Mouse (Mus musculus) adrenal gland, postnatal 36 days (tissue): ENCODE measurements around the gene Uggt2. TPM values are rescaled to one million over a fixed set of nuclear protein-coding genes. Genes with fewer than 3 reads are reported as not detected.
A peak's percentile ranks its signal among the peaks of the same experiment; 100 is the strongest.
"Not testable (repeated sequence)": the region's sequence is repeated elsewhere in the genome, so short reads cannot be mapped to it uniquely, and the experiment has no call there.

Source experiments
- DNase-seq, 2 experiments: peaks; one replicate each; pipeline ENCODE4 v3.0.0; 2021; ENCODE audit warnings: mixed read lengths in 1 of 2
- total RNA-seq, 2 experiments: library from RNA; stranded (reverse); gene quantifications; 2 replicates each; pipeline ENCODE4 v1.2.3; 2021

The Uggt2 gene
- total RNA-seq, 2 experiments from 2014 or later = 9.5 to 13.2 TPM

DNA sequence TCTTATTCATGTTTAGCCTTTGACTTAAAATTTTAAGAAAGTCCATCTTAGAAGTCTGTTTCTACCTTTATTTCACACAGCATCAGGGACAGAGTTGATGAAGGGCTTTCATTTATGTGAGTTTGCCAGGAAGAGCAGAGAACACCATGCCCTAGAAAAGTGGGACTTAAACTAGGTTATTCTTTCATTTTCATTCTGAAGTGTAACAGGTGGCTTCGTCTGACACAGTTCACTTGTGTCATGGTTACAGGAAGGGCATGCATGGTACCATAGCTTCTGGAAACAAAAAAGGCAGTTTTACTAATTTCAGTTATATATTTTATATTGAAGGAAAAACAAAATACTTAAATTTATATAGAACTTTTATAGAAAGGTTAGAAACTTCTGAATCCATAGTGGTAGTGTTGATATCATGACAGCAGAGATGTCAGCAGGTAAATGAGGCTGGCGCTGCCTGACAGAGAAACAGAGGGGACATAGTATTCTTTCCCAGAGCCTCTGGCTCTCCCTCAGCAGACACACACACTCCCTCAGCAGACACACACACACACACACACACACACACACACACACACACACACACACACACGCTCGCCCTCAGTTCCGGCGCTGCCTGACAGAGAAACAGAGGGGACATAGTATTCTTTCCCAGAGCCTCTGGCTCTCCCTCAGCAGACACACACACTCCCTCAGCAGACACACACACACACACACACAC lies 117.4 kb downstream of the Uggt2 start:
- DNase-seq = not testable (repeated sequence)

GRCm38 (mm10) chr14:118980890-118981289 lies 118.3 kb downstream of the Uggt2 start:
- DNase-seq = no peak

- DNase-seq = no peak
Observed at GRCm38 (mm10) chr14:118980358-118980757, 118.9 kb downstream of the Uggt2 start.

- no peak for DNase-seq
Observed at GRCm38 (mm10) chr14:118979571-118980325, 119.5 kb downstream of the Uggt2 start.

GRCm38 (mm10) chr14:118977136-118977816 lies 122.0 kb downstream of the Uggt2 start:
- no peak for DNase-seq

DNA sequence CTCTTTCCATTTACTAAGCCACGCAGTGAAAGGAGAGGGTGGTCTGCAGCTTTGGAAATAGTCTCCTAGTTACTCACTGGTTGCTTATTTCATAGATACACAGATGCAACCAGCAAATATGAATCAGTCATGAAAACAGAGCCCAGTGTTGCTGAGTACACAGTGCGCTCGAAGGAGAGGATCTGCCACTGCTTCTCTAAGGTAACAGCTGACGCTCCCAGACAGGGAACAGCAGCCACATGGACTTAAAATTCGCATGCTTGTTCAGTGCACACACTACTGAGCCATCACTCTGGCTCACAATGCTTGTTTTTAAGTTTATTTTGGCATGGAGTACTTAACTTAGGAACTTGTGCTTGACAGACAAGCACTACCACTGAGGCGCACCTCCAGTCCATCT lies 127.0 kb downstream of the Uggt2 start:
- DNase-seq = no peak

GRCm38 (mm10) chr14:118967646-118968045 lies 131.6 kb downstream of the Uggt2 start:
- DNase-seq = no peak

DNA sequence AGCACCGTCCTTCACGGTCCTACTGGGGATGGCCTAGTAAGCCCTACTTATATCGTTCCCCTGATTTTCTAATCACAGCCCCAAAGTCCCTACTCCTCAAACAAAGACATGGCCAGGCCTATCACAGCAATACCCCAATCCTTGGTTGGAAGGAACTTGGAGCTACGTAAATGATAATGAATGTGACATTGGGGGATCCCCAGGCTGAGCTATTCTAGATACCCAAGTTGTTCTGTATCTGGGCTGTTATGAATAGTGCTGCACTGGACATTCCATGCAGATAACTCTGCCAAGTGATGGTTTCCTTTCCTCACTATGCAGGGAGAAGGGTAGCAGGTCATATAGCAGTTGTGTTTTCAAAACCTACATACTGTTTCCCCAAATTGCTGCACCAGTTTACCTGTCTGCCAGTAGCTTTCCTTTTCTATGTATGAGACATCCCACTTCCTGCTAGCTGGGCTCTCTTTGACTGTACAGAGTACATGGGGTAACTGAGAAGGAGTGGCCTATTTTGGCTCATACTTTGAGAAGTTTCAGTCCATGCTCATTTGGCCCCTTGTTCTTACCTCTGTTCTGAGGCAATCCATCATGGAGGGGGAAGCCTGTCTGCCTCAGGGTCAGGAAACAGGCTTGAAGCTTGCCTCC lies 133.8 kb downstream of the Uggt2 start:
- no peak for DNase-seq

DNA sequence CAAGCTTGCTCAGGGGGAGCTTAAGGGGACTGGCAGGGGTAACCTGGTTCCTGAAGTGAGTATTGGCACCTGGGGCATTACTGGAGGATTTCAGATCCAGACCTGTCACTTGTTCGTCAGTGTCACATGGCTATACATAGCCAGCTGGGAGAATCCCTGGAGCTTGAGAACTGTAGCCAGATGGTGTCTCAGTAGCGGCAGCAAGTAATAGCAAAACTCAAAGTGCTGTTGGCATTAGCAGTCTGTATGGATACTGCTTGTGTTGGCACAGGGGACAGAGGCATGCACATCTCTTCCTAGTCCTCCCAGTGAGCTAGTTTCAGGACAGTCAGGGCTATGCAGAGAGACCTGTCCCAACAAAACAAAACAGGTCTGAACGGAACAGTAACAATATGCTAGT lies 141.2 kb downstream of the Uggt2 start:
- no peak for DNase-seq

- peak; percentile 24 to 29 for DNase-seq
Observed at GRCm38 (mm10) chr14:118951912-118952583, 147.2 kb downstream of the Uggt2 start.

GRCm38 (mm10) chr14:118948841-118949240 lies 150.4 kb downstream of the Uggt2 start:
- DNase-seq = no peak

- DNase-seq = no peak
Observed at GRCm38 (mm10) chr14:118944702-118945101, 154.5 kb downstream of the Uggt2 start.

DNA sequence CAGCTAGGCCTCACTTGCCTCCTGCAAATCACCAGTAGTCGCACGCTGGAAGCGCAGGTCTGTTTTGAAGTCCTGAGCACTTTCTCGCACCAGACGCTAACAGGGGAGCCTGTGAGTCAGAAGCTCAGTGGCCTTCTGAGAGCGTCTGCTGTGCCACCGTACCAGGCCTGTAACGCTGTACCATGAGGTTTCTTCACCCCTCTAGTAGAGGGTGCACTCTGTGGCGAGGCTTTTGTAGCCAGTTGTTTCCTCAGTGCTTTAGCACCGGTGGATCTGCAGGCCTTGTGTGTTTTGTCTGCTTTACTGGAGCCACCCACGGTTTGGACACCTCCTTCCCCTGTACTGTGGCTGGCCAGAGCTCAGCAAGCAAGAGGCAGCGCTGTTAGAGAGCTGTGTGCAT lies 157.2 kb downstream of the Uggt2 start:
- DNase-seq = peak; percentile 21 to 25

DNA sequence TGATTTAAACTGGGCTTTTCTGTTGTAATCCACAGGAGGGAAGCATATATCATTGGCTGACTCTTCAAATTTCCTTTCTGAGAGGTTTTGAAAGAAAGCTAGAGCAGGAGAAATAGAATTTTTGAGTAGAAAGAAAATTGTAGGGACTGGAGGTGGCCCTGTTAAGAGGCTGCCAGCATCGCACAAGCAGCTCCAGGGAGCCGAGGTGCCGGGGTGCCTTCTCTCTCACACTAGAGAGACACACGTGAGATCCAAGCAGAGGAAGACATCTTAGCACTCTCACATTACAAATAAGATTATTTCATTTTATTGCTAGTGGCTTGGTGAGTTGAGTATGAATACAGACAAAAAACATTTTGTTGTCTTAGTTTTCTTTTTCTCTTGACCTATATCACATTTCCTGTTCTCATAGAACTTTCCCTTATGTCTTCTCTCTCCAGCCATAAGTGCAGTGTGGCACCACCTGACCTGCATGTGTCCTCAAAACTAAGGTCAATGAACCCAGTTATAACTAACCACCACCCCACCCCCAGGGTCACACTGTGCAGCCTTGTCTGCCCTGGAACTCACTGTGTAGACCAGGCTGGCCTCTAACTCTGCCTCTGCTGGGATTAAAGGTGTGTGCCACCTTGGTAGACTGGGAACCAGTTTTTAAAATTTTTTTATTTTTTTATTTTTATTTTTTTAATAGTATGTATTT lies 158.3 kb downstream of the Uggt2 start:
- DNase-seq = no peak

GRCm38 (mm10) chr14:118938551-118938950 lies 160.7 kb downstream of the Uggt2 start:
- peak; percentile 21 to 22 for DNase-seq

- DNase-seq = peak; percentile 100
Observed at GRCm38 (mm10) chr14:118937533-118938492, 161.4 kb downstream of the Uggt2 start, which contains the start of gene Dnajc3. Dnajc3 (plus strand) TSS chr14:118937976.

DNA sequence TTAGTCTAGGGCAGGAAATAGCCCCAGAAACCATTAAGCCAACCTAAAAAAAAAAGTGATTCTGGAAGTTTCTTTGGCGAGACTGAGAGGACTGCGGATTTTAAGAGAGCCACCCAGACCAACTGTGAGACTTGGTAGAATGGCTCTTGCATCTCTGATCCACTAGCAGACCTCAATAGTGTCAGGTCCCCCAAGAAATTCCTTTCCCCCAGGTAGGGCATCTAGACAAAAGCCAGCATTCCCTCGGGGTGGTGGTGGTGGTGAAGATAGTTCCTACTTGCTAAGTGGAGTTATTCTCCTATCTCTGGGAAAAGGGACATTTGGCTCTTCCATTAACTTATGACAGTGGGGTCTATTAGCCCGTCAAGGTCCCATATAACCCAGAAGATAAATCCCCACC lies 162.3 kb downstream of the Uggt2 start:
- DNase-seq = no peak

DNA sequence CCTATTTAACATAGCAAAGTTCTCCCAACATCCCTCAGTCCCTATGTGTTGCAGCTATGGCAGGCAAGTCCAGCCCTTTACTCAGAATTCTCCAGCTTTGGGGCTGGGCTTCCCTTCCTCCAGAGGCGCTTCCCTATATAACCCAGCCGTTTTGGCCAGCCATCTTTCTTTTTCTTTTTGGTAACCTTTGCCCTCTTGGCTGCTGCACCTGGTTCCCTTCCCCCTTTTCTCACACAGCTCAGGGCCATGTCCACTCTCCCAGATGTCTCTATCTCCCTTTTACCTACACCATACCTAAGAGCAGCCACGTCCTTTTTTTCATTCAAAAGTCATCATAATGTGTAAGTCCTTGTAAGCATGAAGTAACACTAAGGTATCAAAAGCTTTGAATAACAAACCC lies 163.0 kb downstream of the Uggt2 start:
- no peak for DNase-seq
